Mouse (Mus musculus): ENCODE data around the gene Herpud1. TPM values are rescaled to one million over a fixed set of nuclear protein-coding genes. Genes with fewer than 3 reads are reported as not detected.

The Herpud1 gene
- total and polyA plus RNA-seq, 3 experiments: 124 to 257 (median 206) TPM

DNA sequence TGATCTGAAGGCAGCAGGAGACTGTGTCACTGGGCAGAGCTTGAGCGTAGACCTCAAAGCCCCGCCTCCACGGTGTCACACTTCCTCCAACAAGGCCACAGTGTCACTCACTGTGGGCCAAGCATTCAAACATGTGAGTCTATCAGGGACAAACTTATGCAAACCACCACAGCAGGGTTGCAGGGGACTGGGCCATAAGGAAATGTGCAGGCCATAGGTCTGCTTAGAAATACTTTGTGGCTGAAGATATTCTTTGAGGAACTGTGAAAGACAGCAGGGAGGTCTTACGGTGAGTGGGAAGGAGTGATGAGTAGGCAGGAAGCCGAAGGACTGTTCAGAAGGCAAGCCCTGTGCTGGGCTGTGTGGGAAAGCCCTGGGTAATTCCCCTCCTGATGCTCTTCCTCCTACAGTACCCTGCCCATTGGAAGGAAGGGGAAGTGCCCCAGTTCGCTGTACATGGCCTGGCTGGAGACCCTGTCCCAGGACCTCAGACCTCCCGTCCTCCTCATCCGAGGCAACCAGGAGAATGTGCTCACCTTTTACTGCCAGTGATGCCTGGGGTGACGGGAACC is 20.7 kb upstream of the Herpud1 start (continued):
- TF ChIP-seq BHLHE40 (IDR thresholded peaks at IDR 0.05; ENCODE audit: low read depth, low read length) (peak; percentile 87), USF2 (conservative IDR thresholded peaks at IDR 0.05; ENCODE audit: low read depth, low read length) (no peak), MAZ (IDR thresholded peaks at IDR 0.05; ENCODE audit: low read depth, low read length) (0 out of 2 replicates have a peak, but pooled peaks have one; percentile 53), CTCF (conservative IDR thresholded peaks at IDR 0.05 in 1 of 2, IDR thresholded peaks at IDR 0.05 in 1 of 2; ENCODE audit: low read depth in 2 of 2, low read length in 2 of 2) (no peak), JUND (conservative IDR thresholded peaks at IDR 0.05; ENCODE audit: low read depth, low read length) (no peak; the same call in 1 of the 2 replicates), MXI1 (IDR thresholded peaks at IDR 0.05; ENCODE audit: low read depth, low read length) (peak; percentile 88), IRF4 (IDR thresholded peaks at IDR 0.05; ENCODE audit: low read depth, low read length) (peak; percentile 68), SIN3A (IDR thresholded peaks at IDR 0.05; ENCODE audit: low read length) (peak; percentile 59; the same call in 1 of the 2 replicates), E2F4 (IDR thresholded peaks at IDR 0.05; ENCODE audit: insufficient replicate concordance, low read depth, low read length) (no peak), CHD2 (IDR thresholded peaks at IDR 0.05; ENCODE audit: low read length) (no peak), PAX5 (IDR thresholded peaks at IDR 0.05; ENCODE audit: low read length) (no peak), MEF2A (IDR thresholded peaks at IDR 0.05; ENCODE audit: borderline replicate concordance, low read depth, low read length) (peak; percentile 60; the same call in 1 of the 2 replicates), GABPA (IDR thresholded peaks at IDR 0.05; ENCODE audit: insufficient replicate concordance, low read depth, low read length) (no peak), ZC3H11A (IDR thresholded peaks at IDR 0.05; ENCODE audit: low read depth, low read length) (no peak), JUN (IDR thresholded peaks at IDR 0.05; ENCODE audit: insufficient read depth, low read depth, low read length) (no peak), SMC3 (IDR thresholded peaks at IDR 0.05; ENCODE audit: low read depth, low read length) (no peak), NELFE (IDR thresholded peaks at IDR 0.05; ENCODE audit: low read depth, low read length) (no peak), UBTF (IDR thresholded peaks at IDR 0.05; ENCODE audit: low read depth, low read length) (peak; percentile 60), NRF1 (IDR thresholded peaks at IDR 0.05; ENCODE audit: low read depth, low read length) (no peak), CHD1 (IDR thresholded peaks at IDR 0.05; ENCODE audit: low read depth, low read length) (no peak)

DNA sequence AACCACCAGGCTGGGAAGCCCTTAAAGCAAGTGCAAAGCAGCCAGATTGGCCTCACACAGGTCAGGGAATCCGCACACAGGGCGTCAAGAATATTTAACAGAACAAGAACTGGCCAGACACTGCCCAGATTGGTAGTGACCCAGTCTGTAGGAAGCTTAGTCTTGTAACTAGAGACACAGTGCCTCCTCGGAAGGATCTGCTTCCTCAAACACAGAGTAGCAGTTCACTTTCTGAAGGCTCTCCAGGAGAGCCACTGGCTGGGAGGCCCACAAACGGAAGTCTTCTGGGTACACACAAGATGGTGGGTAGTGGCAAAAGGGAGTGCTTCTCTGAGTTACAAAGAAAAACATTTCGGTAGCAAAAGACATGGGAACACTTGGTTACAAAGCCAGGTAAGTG is 15.4 kb upstream of the Herpud1 start:
- H3K27me3 ChIP-seq (replicated peaks): no peaks in the 10 kb centered on the region
- TF ChIP-seq POLR2A (IDR thresholded peaks at IDR 0.05; ENCODE audit: low read depth, low read length): no peak
- 0 out of 2 replicates have a peak, but pooled peaks have one; percentile 16 for TF ChIP-seq KAT2A (IDR thresholded peaks at IDR 0.05; ENCODE audit: insufficient replicate concordance, low read length)
- TF ChIP-seq SIN3A (IDR thresholded peaks at IDR 0.05; ENCODE audit: low read length): 0 out of 2 replicates have a peak, but pooled peaks have one; percentile 23
- TF ChIP-seq ZMIZ1 (IDR thresholded peaks at IDR 0.05; ENCODE audit: low read depth, low read length): 0 out of 2 replicates have a peak, but pooled peaks have one; percentile 25
- peaks cover 22 to 58% of the 10 kb centered on the region in 2 experiments for H3K4me1 ChIP-seq (ENCODE audit: control insufficient read depth in 1 of 2, insufficient read depth in 2 of 2)
- H3K9ac ChIP-seq (ENCODE audit: insufficient read depth, low read depth): no peak overlapping the region
- H3K9me3 ChIP-seq (replicated peaks; ENCODE audit: low read length): no peaks in the 10 kb centered on the region
- in situ Hi-C loops (cut with MboI; ENCODE audit: low pct_ligation_motif_present, low pct_unique_long_range_greater_than_20kb, low sequenced_read_pairs) (no loop called here), dilution Hi-C loops (cut with MboI; ENCODE audit: extremely low pct_ligation_motif_present, extremely low pct_unique_long_range_greater_than_20kb, low sequenced_read_pairs) (no loop called here)
- H3K79me2 ChIP-seq (replicated peaks; ENCODE audit: control insufficient read depth, extremely low read depth, insufficient read depth, poor library complexity, severe bottlenecking): no peaks in the 10 kb centered on the region
- no peak overlapping the region for H3K4me2 ChIP-seq (ENCODE audit: insufficient read depth, low read depth, poor library complexity, severe bottlenecking)
- DNase-seq (ENCODE audit: extremely low read depth): no peak
- H3K4me3 ChIP-seq (replicated peaks in 1 of 3; ENCODE audit: low read depth in 2 of 3, low read length in 2 of 3, poor library complexity in 1 of 3): no peak overlapping the region
- no peaks in the 10 kb centered on the region for H3K36me3 ChIP-seq (replicated peaks in 1 of 2; ENCODE audit: control insufficient read depth in 1 of 2, insufficient read depth in 1 of 2, low read length in 1 of 2)
- no peak overlapping the region for H3K27ac ChIP-seq (ENCODE audit: insufficient read depth, low read depth)
